Mouse (Mus musculus) right cerebral cortex, postnatal 10 days (tissue): ENCODE data around the gene Ascl3.

Source experiments
- DNase-seq, 2 experiments: peaks; one replicate each; pipeline ENCODE4 v3.0.0; 2021; ENCODE audit warnings: low spot score in 2 of 2

Gene Ascl3

DNA sequence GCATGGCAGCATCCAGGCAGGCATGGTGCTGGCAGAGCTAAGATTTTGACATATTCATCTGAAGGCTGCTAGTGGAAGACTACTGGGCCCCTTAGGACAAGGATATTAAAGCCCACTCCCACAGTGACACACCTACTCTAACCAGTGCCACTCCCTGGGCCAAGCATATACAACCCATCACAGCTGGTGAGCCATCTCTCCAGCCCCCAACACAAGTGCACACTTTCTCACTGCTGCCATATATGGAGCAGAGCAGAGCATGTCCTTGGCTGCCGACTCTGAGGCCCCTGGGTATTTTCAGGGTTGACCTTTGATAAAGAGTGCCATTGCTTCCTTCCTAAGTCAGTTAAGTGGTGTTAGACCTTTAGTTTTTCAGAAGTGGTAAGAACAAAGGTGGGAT, 21.5 kb downstream of the Ascl3 start:
- no peak for DNase-seq

DNA sequence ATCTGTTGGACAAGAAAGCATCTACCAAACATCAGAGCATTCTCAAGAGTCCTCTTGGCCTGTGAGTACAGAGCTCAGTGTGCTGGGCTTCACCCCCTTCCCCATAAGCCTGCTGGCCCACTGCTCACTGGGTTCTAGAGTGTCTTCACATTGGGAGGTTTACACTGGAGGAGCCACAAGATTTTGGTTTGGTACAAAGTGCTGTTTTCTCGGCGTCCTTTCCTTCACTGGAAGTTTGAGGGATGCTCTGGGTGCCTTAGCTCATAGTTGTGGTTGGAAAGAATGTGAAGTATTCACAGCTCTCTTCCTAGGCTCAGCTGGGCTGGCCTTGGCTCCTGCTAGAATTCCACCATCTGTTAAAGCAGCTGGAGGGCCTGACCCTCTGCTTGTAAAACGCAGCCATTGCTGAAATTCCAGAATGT, 22.6 kb downstream of the Ascl3 start:
- no peak for DNase-seq

DNA sequence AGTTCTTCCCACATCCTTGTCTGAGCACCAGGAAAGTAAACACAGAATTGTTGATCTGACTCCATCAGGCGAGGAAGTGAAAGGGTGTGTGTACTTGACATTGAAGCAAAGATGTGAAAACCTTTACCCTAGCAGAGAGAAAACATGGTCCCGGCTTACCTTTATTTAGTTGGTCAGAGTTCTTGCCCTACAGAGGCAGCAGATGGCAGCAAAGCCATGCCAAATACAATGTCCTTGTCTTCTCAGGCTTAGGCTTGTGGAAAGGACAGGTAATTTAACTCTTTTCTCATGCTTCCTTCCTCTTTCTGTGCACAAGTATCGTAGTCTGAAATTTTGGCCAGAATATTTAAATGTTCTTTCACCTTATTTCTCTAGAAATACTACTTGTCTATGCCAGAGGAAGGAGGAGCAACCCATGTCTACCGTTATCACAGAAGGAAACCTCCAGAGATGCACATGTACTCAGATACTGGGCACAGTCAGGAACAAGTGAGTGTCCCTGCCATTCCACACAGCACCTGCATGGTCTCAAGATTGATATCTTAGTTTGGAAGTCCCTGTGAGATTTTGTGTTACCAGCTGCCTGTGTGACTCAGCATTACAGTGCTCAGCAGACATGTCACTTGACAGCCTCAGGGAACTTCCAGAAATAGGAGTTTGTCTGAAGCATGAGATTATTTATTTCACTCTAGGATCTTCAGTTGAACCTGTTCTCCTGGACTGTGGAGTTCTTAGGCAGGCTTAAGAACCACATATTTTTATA, 24.3 kb downstream of the Ascl3 start:
- DNase-seq, result peak; percentile 51 to 59

DNA sequence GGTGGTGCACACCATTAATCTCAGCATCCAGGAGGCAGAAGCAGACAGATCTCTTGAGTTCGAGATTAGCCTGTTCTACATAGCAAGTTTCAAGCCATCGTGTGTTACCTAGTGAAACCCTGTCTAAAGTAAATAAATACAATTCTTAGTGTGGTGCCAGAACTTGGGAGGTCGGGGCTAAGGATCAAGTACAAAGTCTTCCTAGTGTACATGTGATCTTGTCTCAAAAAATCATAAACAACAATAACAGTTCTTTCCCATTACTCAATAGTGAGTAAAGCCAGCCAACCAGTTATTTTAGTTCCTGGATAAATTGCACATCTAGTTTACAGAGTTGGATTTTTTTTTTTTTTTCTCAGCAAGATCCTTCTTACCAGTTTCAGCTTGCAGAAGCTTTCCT, 27.1 kb downstream of the Ascl3 start:
- DNase-seq, result no peak

DNA sequence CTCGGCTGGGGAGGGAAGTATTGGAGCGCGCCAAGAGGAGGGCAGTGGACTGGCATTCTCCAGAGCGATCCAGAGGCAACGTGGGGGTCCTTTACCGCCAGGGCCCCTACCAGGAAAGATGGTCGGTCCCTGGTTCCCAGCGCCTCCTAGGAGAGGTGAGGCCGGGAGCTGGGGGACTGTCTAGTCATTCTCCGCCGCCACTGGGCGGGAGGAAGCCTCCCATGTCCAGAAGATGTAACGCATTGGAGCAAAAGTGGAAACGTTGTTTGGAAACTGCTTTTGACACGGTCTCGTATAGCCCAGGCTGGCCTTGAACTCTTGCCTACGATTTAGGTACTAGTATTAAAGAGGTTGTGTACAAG, 27.5 kb downstream of the Ascl3 start:
- no peak for DNase-seq

DNA sequence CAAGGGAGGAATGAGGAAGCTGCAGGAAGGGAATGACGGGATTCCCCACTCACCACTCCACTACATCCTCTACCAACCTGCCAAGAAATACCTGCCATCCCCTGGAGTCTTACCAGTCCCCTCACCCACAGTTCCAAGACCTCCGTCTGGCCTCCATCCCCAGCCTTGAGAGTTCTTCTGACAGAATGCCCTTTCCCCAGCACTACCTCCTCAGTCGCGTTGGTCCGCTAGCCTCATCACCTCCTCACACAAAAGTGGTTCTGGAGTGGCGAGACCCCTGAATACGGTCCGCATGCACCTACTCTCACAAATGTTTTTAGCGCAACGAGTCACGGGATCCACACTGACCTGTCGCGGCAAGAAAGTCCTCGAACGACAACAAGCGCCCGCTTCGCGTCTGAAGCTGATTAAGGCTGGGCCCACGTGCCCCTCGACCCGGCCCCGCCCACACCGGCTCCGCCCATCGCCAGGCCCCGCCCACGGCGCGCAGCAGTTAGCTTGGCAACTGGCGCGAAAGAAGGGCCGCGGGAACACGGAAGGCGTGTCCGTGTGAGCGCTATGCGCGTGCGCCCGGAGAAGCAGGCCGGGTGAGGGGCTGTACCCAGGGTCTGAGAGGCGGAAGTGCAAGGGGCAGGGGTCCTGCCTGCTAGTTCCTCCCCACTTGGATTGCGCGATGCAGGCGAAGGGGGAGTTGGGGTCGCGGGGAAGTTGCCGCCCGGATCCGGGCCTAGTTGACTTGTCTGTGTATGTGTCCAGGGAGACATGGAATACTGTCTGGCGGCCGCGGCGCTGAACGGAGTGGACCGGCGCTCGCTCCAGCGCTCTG, 28.1 kb downstream of the Ascl3 start, which contains the start of the genes St5 and Akip1:
St5 (minus strand) TSS at position 416 of the 826 bp plus-strand sequence.
Akip1 (plus strand) TSS at position 501 of the 826 bp plus-strand sequence.
- peak; percentile 95 to 96 for DNase-seq

DNA sequence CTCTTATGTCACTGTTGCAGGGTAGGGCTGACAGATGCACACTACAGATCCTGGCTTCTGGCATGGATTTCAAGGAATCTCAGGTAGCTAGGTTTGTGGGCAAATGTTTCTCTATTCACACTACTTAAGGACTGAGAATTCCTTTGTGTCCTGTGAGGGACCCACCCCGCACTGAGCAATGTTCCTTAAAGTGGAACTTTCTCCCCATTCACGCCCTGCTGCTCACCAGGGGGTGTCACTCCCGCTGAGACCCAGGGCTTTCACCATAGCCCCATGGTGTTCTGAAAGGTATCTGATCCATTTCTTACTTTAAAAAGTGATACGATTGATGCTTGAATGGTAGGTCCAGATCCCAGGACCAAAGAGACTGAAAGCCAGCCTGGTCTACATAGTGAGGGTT, 28.8 kb downstream of the Ascl3 start:
- DNase-seq, result no peak

DNA sequence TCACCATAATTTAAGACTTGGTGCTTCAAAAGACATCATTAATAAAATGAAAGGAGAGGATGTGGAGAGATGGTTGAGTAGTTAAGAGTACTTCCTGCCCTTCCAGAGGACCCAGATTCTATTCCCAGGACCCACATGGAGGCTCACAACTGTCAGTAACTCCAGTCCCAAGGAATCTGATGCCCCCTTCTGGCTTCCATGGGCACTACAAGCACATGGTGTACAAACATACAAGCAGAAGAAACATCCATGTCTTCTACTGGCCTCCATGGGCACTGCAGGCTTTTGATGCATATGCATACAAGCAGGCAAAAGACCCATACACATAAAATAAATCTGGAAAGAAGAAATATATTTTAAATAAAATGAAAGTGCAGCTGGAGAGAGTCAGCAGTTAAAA, 31.3 kb downstream of the Ascl3 start:
- no peak for DNase-seq

DNA sequence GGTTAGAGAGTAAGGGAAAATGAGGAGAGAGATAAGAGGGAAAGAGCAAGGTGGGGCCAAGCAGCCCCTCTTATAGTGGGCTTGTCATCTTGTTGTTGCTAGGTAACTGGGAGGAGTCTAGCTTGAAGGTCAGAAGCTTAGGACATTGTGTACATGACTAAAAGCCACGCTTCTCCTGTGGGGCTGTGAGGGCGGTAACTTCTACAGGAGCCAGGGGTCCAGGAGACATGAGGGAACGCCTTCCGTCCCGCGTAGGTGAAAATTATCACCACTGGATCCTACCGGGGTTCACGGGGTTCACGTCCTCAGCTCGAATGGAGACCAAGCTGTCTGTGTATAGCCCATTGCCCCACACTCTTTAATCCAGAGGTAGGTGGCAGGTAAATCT, 36.2 kb downstream of the Ascl3 start:
- no peak for DNase-seq

DNA sequence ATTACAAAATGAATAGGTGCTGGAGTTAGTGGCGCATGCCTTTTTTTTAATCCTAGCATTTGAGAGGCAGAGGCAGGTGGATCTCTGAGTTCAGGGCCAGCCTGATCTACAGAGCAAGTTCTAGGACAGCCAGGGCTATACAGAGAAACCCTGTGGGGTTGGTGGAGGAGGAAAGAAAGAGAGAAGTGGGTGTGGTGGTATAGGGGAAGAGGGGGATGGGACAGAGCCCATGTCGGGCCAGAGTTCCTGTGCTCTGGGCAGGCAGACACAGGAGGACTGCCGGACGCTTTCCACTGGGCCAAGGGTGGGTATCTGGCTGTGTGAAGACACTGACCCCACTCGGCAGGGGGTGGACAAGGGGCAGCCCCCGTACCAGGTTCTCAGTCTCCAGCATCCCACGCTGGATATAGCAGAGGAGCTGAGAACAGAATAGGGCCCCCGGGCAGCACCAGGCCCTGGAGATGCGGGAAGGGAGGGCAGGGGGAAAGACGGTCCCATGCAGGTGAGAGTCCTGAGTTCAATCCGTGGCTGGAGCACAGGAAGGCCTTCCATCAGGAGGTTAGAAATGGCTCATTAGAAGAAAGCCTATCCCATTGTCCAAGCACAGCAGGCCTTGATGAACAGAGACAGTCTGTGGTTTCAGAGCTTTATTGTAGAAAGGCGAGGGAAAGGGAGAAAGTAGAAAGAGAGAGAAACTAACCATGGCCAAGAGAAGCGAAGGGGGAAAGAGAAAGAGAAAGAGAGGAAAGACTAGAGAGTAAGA, 36.8 kb downstream of the Ascl3 start:
- no peak for DNase-seq

DNA sequence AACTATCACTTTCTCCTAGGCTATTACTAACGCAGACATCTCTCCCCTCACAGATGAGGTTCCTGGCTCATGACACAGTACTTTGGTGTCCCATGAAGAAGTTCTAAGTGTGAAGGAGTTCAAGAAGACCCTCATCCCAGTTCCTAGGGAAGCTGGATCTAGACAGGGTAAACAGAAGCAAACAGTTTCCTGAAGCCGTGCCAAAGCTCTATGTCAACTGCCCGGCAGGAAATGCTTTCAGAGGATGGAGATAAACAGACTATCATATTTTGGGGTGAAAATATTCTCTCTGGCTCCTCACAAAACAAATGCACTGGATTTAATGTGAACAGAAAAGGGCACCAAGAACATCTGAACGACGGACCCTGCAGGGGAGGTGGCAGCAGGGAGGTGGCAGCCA, 40.6 kb downstream of the Ascl3 start:
- DNase-seq, result no peak

DNA sequence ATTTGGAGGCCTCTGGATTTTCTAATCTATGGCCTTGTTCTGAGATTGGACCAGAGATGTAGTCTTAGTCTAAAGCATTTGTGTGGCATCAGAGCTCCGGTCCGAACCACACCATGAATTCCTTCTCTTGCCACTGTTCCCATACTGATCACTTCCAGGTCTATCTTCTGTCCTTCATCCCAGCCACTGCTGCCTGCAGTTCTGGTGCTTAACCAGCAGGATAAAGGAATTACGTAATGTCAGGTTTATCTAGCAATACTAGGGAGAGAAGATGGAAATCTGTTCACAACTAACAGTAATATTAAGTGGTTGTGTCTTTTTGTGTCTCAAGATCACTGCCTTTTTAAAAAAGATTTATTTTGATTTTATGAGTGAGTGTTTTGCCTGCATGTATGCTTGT, 41.4 kb downstream of the Ascl3 start:
- DNase-seq, result no peak

DNA sequence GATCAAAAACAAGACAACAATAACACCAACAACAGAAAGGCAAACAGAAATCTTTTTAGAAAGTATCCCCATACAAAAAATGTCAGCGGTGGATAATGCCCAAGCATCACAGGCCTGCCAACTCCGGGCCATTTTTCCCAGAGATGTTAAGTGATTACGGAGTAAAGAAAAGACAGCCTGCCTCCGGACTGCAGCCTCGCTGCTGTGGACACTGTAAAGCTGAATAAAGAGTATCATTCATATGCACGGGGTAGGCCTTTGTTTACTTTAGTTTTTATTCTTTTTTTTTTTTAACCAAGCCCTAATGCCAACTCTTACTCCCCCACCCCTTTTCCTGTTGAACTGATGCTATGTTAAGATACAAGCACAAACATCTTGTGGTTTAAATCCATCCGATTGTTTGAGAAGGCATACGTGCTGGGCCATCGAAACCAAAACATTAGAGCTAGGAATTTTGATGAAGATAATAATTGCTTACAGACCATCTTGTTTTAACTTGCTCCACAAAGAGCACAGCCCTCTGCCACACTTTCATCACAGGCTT, 44.9 kb downstream of the Ascl3 start:
- DNase-seq, result no peak

DNA sequence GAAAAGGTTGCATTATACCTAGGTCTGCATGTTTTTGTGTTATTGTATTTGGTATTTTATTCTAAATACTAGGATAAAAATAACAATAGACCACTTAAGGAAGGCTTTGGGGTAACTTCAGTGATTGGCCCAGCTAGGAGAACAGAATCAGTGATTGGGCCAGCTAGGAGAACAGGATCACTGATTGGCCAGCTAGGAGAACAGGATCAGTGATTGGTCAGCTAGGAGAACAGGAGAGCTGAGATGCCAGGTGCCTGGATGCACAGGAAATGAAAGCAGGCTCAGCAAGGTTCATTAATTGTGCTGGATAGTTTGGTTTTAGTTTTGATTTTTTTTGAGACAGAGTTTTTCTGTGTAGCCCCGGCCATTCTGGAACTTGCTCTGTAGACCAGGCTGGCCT, 50.6 kb downstream of the Ascl3 start:
- DNase-seq, result no peak

DNA sequence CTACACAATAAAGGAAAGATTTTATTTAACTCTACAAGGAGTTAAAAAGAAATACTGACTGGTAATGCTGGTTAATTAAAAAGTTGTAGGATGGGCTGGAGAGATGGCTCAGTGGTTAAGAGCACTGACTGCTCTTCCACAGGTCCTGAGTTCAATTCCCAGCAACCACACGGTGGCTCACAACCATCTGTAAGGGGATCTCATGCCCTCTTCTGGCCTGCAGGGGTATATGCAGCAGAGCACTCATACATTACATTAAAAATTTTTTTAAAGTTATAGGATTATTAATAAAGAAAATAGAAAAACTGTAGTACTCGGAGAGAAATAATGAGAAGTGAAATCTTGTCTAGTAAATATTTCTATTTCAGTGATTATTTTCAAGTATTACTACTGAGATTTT, 51.2 kb downstream of the Ascl3 start:
- no peak for DNase-seq
